Mouse (Mus musculus): ENCODE data around the gene Snx20. TPM values are rescaled to one million over a fixed set of nuclear protein-coding genes. Genes with fewer than 3 reads are reported as not detected.

Gene Snx20
- 135 TPM for polyA plus RNA-seq (2017; shearing (Covaris generic))

DNA sequence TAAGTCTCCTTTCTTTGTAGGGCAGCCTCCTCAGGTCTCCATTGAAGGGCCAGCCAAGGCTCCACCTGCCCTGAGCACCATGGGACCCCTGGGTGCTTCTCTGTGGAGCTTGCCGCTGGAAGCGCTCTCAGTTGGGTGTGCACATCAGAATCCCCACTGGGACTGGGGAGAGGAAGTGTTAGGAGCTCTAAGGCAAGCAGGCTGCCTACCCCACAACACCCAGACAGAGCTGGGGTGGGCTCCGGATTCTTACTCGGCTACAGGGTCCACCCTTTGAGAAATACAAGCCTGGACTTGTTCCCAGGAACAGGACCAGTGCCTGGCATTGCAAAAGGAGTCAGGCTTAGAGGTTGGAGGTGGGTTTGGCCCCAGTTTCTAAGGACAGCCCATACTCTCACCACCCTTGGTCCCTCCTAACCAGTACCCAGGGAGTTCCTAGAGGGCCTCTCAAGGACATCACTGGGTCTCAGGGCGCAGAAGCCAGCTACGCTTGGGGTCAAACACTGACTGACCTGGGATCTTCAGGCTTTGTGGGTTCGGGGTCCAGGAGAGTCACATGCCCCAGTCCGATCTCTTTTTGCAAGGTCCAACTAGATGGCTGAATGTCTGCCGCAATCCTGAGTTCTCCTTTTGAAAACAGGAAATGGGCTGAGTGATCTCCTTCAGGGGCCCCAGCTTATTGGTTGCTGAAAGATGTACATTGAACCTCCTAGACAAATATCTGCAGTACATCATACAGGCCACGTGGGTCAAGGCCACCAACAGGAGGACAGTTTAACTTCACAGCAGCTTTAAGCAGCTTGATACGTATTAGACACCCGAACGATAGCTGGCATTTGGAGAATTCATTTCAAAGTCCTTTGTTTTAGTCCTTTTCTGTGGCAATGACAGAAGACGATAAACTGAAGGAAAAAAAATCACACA lies at the start of gene Snx20:
Gene Snx20 (minus strand): TSS at position 655 of the 924 bp plus-strand sequence.

DNA sequence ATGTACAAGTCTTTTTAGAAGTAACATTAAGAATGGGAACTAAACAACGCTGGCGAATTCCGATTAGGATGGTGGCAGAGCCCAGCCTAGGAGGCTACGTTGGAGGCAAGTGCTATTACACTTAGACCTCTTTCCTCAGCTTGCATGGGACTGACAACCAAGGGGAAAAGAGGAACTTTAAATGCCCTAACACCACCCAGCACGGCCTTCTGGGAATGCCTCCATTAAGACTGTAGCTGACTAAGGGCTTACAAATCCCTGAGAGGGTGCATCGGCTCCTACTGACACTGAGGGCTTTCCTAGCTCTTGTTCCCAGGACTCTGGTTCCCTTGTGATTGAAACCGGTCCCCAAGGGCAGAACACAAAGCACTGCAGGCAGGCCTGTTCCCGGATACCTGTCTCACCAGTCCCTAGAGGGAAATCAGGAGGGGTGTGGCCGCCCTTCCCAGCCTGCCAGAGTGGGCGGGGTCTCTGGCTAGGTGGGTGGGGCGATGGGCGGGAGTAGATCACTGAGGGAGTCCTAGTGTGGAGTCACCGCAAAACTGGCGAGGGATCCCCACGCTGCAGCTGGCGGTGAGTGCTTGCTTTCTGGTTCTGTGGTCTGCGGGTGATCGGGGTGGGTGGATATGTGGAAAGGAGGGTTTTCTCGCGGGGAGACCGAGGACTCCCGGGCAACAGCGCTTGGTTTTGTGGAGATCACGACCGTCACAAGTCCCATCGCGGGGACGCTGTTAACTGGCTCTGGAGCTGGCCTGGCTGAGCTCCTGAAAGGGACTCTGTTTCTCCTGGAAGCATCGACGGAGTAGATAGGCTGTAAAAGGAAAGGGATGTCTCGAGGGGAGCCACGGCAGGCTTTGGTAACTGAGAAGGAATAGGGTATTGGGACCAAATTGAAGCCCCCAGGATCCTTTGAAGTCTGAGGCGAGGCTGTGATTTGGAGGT lies 11.2 kb upstream of the Snx20 start, which contains the start of gene Nod2:
Gene Nod2 (plus strand): TSS at position 479 of the 942 bp plus-strand sequence.

Other genes with a start within 250 kb of the Snx20 start
- not detected for gene Nkd1, start 114.8 kb downstream of the Snx20 start, polyA plus RNA-seq (2017; shearing (Covaris generic))
- 0.28 TPM for gene Nod2, start 11.2 kb upstream of the Snx20 start, polyA plus RNA-seq (2017; shearing (Covaris generic))
- 136 TPM for gene Cyld, start 60.9 kb upstream of the Snx20 start, polyA plus RNA-seq (2017; shearing (Covaris generic))

All from CD4-positive, CD25-positive, alpha-beta regulatory T cell (primary cell).